Mouse (Mus musculus): Measurements from ENCODE around the gene Atxn7l1. TPM values are rescaled to one million over a fixed set of nuclear protein-coding genes. Genes with fewer than 3 reads are reported as not detected.

Gene Atxn7l1
- polyA plus RNA-seq, 1 experiment from 2014 or later = 11.8 TPM

DNA sequence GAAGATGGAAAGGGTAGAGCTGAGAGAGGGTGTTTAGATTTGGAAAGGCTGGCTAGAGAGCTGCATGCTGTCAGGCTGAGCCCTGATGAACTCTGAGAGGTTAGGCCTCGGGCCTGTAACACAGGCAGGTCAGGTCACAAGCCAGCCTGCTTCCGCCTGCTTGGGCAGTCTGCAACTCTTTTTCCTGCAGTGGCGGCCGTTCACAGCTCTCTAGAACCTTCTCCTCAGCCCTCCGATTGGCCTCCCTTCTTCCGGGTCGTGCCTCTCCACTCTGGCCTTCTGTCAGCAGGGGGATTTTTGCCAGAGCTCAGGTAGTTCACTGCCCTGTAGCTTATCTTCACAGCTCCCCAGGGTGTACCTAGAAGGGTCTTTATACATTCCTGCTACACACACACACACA, 26.7 kb downstream of the Atxn7l1 start:
- 55% methylated on average over 7 of the region's 7 CpGs for WGBS
- Histone ChIP-seq H3K9ac (no peak overlapping the region), H3K27ac (no peak overlapping the region), H3K4me1 (peaks cover 26% of the 10 kb centered on the region), H3K4me3 (no peak overlapping the region), H3K36me3 (no peaks in the 10 kb centered on the region), H3K4me2 (no peak overlapping the region), H3K9me3 (no peaks in the 10 kb centered on the region), H3K27me3 (no peaks in the 10 kb centered on the region)
- ATAC-seq (ENCODE audit: borderline replicate concordance, extremely low read depth, low FRiP score, low TSS enrichment) = no peak

DNA sequence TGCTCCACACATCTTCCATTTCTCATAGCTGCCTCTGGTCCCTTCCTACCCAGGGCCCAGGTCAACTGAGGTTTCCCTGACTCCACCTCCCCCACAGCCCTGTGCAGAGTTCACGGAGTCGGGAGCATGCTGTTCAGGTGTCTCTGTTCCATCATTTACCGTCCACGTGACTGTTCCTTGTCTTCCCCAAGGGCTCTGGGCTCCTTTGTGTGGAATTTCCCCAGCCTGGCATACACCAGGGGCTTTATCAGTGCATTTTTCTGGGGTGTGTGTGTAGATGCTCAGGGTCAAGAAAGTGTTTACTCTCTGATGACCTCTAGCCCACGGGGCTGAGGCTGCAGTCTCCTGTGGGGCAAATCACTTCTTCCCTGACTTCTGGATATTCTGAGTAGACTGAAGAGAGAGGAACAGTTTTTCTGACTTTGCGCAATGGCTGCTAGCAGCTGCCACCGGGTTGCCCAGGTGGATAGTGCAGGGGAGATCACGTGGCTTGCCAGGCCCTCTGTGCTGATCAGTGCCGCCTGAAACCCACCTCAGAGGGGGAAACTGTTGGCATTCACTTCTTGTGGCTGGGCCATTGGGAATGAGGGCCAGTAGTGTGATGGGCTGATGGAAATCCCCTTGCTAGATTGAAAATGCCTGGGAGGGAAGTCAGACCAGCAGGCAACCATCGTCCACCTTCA, 27.3 kb downstream of the Atxn7l1 start:
- no peak overlapping the region for H3K4me3 ChIP-seq
- no peaks in the 10 kb centered on the region for H3K27me3 ChIP-seq
- H3K27ac ChIP-seq = no peak overlapping the region
- H3K9ac ChIP-seq = no peak overlapping the region
- ATAC-seq (ENCODE audit: borderline replicate concordance, extremely low read depth, low FRiP score, low TSS enrichment) = peak; percentile 26; the same call in 1 of the 2 replicates
- no peaks in the 10 kb centered on the region for H3K9me3 ChIP-seq
- H3K36me3 ChIP-seq = no peaks in the 10 kb centered on the region
- H3K4me2 ChIP-seq = no peak overlapping the region
- 51% methylated on average over 10 of the region's 10 CpGs for WGBS
- peaks cover 26% of the 10 kb centered on the region for H3K4me1 ChIP-seq

DNA sequence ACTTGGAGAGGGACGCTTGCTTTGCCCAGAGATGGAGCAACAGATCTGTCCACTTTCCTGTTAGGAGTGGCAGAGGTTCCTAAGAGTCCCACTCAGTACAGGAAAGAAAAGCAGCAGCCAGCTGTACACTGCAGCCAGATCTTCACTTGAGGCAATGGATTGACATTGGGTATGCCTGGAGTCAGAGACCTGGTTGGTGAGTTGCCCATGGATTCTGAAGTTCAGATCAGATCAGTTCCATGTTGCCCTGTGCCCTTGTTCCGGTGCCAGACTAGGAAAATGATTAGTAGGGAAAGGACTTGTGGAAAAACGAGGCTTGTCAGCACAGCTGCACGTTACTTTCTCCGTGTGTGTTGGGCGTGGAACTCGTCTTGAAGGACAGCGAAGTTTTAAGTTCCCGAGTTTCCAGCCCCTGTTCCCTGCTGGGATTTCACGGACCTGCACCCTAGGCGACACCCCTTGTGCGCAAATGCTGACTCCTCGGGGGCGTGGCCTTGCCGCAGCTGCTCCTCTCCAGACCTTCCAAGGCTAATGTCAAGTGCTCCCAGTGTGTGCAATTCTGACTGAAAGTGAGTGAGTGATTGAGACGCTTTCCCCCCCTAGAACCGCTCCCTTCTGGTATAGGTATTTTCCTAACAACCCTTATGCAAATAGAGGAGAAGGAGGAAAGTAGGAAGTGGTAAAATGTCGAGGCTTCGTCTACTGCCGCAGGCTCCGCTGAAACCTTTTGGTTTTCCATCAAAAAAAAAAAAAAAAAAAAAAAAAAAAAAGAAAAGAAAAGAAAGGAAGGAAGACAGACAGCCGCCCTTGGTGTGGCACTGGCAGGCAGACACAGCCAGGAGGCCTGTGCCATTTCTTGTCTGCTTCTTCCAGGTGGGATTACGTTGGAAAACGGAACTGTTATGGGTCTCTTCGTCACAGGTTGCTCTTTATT, 28.4 kb downstream of the Atxn7l1 start:
- Histone ChIP-seq H3K4me3 (peak overlapping the region; percentile 26), H3K36me3 (no peaks in the 10 kb centered on the region), H3K27me3 (no peaks in the 10 kb centered on the region), H3K27ac (peak overlapping the region; percentile 44; the same call in 1 of the 2 replicates), H3K9me3 (no peaks in the 10 kb centered on the region), H3K4me1 (peaks cover 26% of the 10 kb centered on the region), H3K4me2 (peak overlapping the region; percentile 60), H3K9ac (peak overlapping the region; percentile 11; the same call in 1 of the 2 replicates)
- WGBS = 15% methylated on average over 25 of the region's 25 CpGs
- peak; percentile 78 for ATAC-seq (ENCODE audit: borderline replicate concordance, extremely low read depth, low FRiP score, low TSS enrichment)

DNA sequence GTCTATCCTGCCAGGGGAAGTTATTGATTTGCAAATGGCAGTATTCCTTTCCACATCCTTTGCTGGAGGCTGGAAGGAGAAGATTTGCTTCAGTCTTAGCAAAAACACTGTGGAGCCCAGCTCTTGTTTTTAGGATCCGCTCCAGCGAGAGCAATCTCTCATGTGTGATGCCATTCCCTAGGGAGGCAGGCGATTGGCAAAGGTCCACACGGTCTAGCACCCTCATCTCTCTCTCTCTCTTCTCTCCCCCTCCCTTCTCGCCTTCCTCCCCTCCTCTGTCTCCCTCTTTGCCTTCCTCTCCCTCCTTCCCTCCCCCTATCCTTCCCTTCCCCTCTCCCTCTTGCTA, 29.0 kb downstream of the Atxn7l1 start:
- ATAC-seq (ENCODE audit: borderline replicate concordance, extremely low read depth, low FRiP score, low TSS enrichment) = no peak
- no peak overlapping the region for H3K27ac ChIP-seq
- 39% methylated on average over 5 of the region's 5 CpGs for WGBS

DNA sequence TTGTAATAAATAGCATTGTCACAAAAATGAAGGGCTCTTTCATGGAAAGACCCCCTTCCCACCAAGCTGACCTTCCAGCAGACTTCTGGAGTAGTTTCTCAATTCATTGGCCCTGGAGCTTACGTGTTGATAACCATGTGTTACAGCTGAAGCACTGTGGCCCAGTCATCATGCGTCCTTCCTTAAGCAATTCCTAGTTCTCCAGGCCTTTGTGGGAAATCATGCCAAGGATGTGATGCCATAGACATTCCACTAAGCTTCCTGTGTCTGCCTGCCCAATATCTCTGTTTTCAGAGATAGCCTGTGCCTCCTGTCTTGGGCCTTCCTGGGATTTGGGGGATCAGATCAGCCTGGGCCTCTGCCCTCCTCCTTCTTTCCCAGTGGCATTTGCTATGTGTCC, 32.9 kb downstream of the Atxn7l1 start:
- Histone ChIP-seq H3K9ac (no peak overlapping the region), H3K27ac (no peak overlapping the region), H3K27me3 (no peaks in the 10 kb centered on the region), H3K4me2 (no peak overlapping the region), H3K36me3 (no peaks in the 10 kb centered on the region), H3K4me3 (no peak overlapping the region), H3K4me1 (peaks cover 34% of the 10 kb centered on the region), H3K9me3 (no peaks in the 10 kb centered on the region)
- no peak for ATAC-seq (ENCODE audit: borderline replicate concordance, extremely low read depth, low FRiP score, low TSS enrichment)
- WGBS = 74% methylated on average over 2 of the region's 2 CpGs

More for the DNA sequence above, 29.0 kb downstream of the Atxn7l1 start:
- H3K36me3 ChIP-seq = no peaks in the 10 kb centered on the region
- H3K9me3 ChIP-seq = no peaks in the 10 kb centered on the region
- H3K27me3 ChIP-seq = no peaks in the 10 kb centered on the region
- H3K4me1 ChIP-seq = peaks cover 26% of the 10 kb centered on the region
- H3K4me3 ChIP-seq = peak overlapping the region; percentile 26
- H3K4me2 ChIP-seq = peak overlapping the region; percentile 60
- no peak overlapping the region for H3K9ac ChIP-seq

DNA sequence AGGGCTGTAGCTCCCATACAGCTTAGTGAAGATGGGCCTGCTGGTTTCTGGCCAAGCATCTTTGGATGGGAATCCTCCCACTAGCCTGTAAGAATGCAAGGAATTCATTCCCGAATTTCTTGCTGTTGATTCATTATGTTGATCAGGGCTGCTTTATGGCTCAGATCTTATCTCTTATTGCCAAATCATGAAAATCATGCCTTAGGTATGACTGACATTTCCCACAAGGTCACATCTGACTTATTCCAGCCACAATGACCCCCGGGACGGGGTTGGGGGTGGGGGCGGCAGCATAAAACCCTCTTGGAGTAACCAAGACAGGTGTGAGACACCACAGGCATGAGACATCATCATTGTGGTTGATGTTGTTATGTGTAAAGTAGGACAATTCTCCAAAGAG, 34.4 kb downstream of the Atxn7l1 start:
- Histone ChIP-seq H3K4me2 (no peak overlapping the region), H3K9ac (no peak overlapping the region), H3K4me1 (peaks cover 25% of the 10 kb centered on the region), H3K27me3 (no peaks in the 10 kb centered on the region), H3K36me3 (no peaks in the 10 kb centered on the region), H3K27ac (no peak overlapping the region), H3K4me3 (no peak overlapping the region), H3K9me3 (no peaks in the 10 kb centered on the region)
- ATAC-seq (ENCODE audit: borderline replicate concordance, extremely low read depth, low FRiP score, low TSS enrichment) = no peak
- WGBS = 86% methylated on average over 4 of the region's 4 CpGs

DNA sequence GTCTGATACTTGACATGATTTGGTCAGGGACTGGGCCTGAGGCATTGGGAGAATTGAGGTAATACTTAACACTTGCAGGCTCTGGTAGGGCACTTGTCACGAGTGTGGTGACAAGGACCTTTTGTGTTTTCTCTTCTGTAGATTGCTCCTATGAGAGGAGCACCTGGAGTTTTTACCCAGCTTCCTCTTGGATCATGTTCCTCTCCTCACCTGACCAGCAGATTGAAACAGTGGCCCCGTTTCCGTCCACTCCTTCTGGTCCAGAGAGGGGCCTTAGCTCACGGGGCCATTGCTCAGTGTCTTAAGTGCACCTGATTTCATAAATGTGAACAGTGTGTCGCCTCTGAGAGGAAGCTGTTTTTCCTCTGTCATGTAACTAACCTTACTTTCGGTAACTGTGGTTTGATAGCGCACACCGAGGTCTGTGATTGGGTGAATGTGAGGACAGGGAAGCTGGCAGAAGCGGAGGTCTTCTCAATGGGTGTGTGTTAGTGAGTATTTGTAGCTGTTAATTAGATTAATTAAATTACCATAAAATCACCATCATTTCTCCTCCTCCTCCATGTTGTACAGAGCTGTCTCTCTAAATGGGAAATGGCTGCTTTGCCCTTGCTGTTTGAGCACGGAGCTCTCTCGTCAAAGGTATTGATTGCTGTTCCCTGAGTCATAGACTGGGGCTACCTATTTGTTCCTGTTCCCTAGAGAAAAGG, 35.1 kb downstream of the Atxn7l1 start:
- no peak overlapping the region for H3K4me3 ChIP-seq
- H3K4me2 ChIP-seq = no peak overlapping the region
- H3K27ac ChIP-seq = no peak overlapping the region
- peaks cover 20% of the 10 kb centered on the region for H3K4me1 ChIP-seq
- H3K9me3 ChIP-seq = no peaks in the 10 kb centered on the region
- H3K9ac ChIP-seq = no peak overlapping the region
- H3K36me3 ChIP-seq = no peaks in the 10 kb centered on the region
- no peak for ATAC-seq (ENCODE audit: borderline replicate concordance, extremely low read depth, low FRiP score, low TSS enrichment)
- 66% methylated on average over 11 of the region's 11 CpGs for WGBS
- H3K27me3 ChIP-seq = no peaks in the 10 kb centered on the region

DNA sequence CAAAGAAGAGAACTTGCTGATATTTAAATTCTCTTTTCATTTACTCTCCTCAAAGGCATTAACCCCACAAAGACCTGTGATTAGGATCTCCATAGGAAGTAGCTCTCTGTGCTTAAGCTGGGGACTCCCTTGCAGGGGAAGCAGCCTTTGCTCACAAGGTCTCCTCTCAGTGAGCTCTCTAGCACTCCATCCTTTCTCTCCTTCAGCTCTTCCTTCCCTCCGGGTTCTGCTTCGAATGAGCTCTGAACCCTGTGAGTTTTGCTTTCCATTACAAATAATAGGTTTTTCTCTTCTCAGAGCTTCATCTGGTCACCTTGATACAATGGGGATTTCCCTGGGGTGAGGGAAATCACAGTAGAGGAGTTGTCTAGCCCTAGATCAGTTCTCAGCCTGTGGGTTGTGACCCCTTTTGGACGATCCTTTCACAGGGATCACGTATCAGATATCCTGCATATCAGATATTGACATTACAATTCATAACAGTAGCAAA, 35.7 kb downstream of the Atxn7l1 start:
- H3K27me3 ChIP-seq = no peaks in the 10 kb centered on the region
- ATAC-seq (ENCODE audit: borderline replicate concordance, extremely low read depth, low FRiP score, low TSS enrichment) = no peak
- H3K9ac ChIP-seq = no peak overlapping the region
- H3K4me3 ChIP-seq = no peak overlapping the region
- no peaks in the 10 kb centered on the region for H3K9me3 ChIP-seq
- peaks cover 20% of the 10 kb centered on the region for H3K4me1 ChIP-seq
- no peak overlapping the region for H3K27ac ChIP-seq
- WGBS = 75% methylated on average over 4 of the region's 4 CpGs
- H3K4me2 ChIP-seq = no peak overlapping the region
- H3K36me3 ChIP-seq = no peaks in the 10 kb centered on the region

DNA sequence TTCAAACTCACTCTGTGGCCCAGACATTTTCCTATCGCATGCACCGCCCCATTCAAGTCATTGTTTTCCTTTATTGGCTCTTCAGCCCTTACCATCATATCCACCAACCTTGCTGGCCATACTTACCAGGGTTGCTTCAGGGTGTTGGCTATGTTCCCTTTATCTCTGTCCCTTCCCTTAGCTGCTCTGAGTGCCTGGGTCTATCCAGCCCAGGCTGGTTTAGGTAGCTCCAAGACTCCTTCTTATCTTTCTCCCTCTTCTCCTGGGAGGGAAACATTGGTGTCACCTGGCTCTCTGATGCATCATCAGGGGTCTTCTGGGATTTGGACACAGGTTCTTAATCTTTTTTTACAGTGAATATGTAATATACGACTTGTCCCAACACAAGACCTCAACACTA, 36.6 kb downstream of the Atxn7l1 start:
- no peak overlapping the region for H3K9ac ChIP-seq
- no peak overlapping the region for H3K4me3 ChIP-seq
- H3K27ac ChIP-seq = no peak overlapping the region
- H3K36me3 ChIP-seq = no peaks in the 10 kb centered on the region
- ATAC-seq (ENCODE audit: borderline replicate concordance, extremely low read depth, low FRiP score, low TSS enrichment) = no peak
- H3K4me2 ChIP-seq = no peak overlapping the region
- H3K4me1 ChIP-seq = peaks cover 20% of the 10 kb centered on the region
- 90% methylated on average over 3 of the region's 3 CpGs for WGBS
- H3K9me3 ChIP-seq = no peaks in the 10 kb centered on the region
- no peaks in the 10 kb centered on the region for H3K27me3 ChIP-seq

DNA sequence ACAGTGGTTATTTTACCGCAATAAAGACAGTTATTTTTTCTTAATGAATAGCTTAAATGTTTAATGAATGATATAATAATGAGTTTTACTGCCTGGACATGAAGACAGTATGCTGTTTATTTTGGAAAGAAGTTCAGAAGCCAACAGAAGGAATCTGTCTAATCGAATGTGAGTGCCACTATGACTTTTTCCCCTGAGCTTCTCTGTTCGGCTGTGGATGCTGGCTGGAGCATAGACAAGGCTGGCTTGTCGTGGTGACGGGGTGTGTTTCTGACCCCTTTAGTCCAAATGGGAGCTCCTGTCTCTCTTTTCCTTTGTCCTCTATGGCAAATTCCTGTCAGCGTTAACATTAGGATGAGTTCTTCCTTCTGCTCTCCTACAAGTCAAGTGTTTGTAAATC, 37.6 kb downstream of the Atxn7l1 start:
- Histone ChIP-seq H3K4me3 (no peak overlapping the region), H3K27ac (no peak overlapping the region), H3K36me3 (no peaks in the 10 kb centered on the region), H3K9me3 (no peaks in the 10 kb centered on the region), H3K9ac (no peak overlapping the region), H3K27me3 (no peaks in the 10 kb centered on the region), H3K4me2 (no peak overlapping the region), H3K4me1 (peaks cover 20% of the 10 kb centered on the region)
- ATAC-seq (ENCODE audit: borderline replicate concordance, extremely low read depth, low FRiP score, low TSS enrichment) = no peak
- WGBS = 44% methylated on average over 6 of the region's 6 CpGs

DNA sequence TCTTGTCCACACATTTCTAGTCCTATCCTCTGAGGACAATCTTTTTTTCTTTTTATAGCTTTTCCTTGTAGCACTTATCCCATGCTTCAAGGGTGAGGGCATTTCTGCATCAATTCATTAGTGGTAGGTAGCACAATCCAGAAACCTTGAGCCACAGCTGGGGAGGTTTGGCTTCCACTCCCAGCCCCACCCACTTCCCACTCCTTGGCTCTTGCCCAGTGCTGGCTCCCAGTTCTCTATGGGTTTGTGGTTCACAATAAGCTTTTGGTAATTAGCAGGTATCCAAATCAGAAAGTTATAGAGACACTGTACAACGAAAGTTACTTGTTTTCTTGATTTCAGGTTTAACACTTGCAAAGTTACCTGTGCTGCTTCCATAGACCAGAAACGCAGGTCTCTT, 38.8 kb downstream of the Atxn7l1 start:
- no peak overlapping the region for H3K9ac ChIP-seq
- H3K27ac ChIP-seq = no peak overlapping the region
- no peaks in the 10 kb centered on the region for H3K36me3 ChIP-seq
- no peak overlapping the region for H3K4me3 ChIP-seq
- no peak for ATAC-seq (ENCODE audit: borderline replicate concordance, extremely low read depth, low FRiP score, low TSS enrichment)
- H3K27me3 ChIP-seq = no peaks in the 10 kb centered on the region
- no peaks in the 10 kb centered on the region for H3K9me3 ChIP-seq
- 91% methylated on average over 2 of the region's 2 CpGs for WGBS
- H3K4me1 ChIP-seq = peaks cover 20% of the 10 kb centered on the region
- H3K4me2 ChIP-seq = no peak overlapping the region
